Mouse (Mus musculus) layer of hippocampus, adult 2 months (tissue): ENCODE results near the gene Krtap3-2. TPM values are rescaled to one million over a fixed set of nuclear protein-coding genes. Genes with fewer than 3 reads are reported as not detected.
A peak's percentile ranks its signal among the peaks of the same experiment; 100 is the strongest.
"Not testable (repeated sequence)": the region's sequence is repeated elsewhere in the genome, so short reads cannot be mapped to it uniquely, and the experiment has no call there.

Experiments
- DNase-seq, 2 experiments: peaks; one replicate each; pipeline ENCODE4 v3.0.0; 2022; ENCODE audit warnings: low spot score in 2 of 2
- H3K27ac ChIP-seq: fragments of 200-600 bp; 2 replicates; pipeline ENCODE4 v1.8.1; 2022
- H3K4me3 ChIP-seq: fragments of 200-600 bp; 2 replicates; pipeline ENCODE4 v1.8.1; 2022; ENCODE audit warnings: mild to moderate bottlenecking
- CTCF ChIP-seq: fragments of 200-600 bp; conservative IDR thresholded peaks from 2 replicates; pipeline ENCODE4 v1.8.1; 2022; ENCODE audit warnings: antibody characterized with exemption, mild to moderate bottlenecking, moderate library complexity
- long read RNA-seq, 2 experiments: library from polyadenylated mRNA; stranded (forward); transcript quantifications; one replicate each; pipeline ENCODE4 v2.0.0; 2021; ENCODE audit warnings: borderline mapping rate in 2 of 2
- total RNA-seq, 2 experiments: library from RNA; stranded (reverse); gene quantifications; 2 replicates each; pipeline ENCODE4 v1.2.3; 2021

The Krtap3-2 gene
- total RNA-seq, result not detected
- long read RNA-seq, experiment 1, result 0 reads
- long read RNA-seq, experiment 2, result 0 reads

GRCm38 (mm10) chr11:99556753-99557152, at the start of gene Krtap3-2:
Gene Krtap3-2, minus strand, starts transcription at chr11:99556853.
- DNase-seq, result no peak
- Histone ChIP-seq H3K4me3 (no peak within 1 kb of the TSS), H3K27ac (no peak within 1 kb of the TSS)
- no peak for TF ChIP-seq CTCF

- not testable (repeated sequence) for DNase-seq, H3K27ac ChIP-seq, H3K4me3 ChIP-seq
Observed at GRCm38 (mm10) chr11:99603208-99603607, 46.6 kb upstream of the Krtap3-2 start, which contains the start of gene Gm11938. Gene Gm11938, minus strand, starts transcription at chr11:99603308.

GRCm38 (mm10) chr11:99597742-99598141, 41.1 kb upstream of the Krtap3-2 start, which contains the start of gene Krtap9-3:
Gene Krtap9-3, minus strand, starts transcription at chr11:99598105.
- H3K27ac ChIP-seq, DNase-seq, H3K4me3 ChIP-seq: not testable (repeated sequence)

GRCm38 (mm10) chr11:99590981-99591380, 34.3 kb upstream of the Krtap3-2 start, which contains the start of gene Krtap1-3:
Gene Krtap1-3, minus strand, starts transcription at chr11:99591339.
- DNase-seq, result no peak
- no peak for TF ChIP-seq CTCF
- H3K4me3 ChIP-seq, result no peak within 1 kb of the TSS
- H3K27ac ChIP-seq, result no peak within 1 kb of the TSS

- Histone ChIP-seq H3K27ac (peak overlapping the region; percentile 82), H3K4me3 (no peak overlapping the region)
- DNase-seq, result peak; percentile 59 to 64
- no peak for TF ChIP-seq CTCF
Observed at GRCm38 (mm10) chr11:99585096-99585495, 28.4 kb upstream of the Krtap3-2 start.

- no peak within 1 kb of the TSS for H3K4me3 ChIP-seq
- H3K27ac ChIP-seq, result peak within 1 kb of the TSS; percentile 82
- TF ChIP-seq CTCF, result no peak
- no peak for DNase-seq
Observed at GRCm38 (mm10) chr11:99583245-99583704, 26.6 kb upstream of the Krtap3-2 start, which contains the start of gene Krtap1-4. Gene Krtap1-4, minus strand, starts transcription at chr11:99583654.

- Histone ChIP-seq H3K4me3 (no peak overlapping the region), H3K27ac (no peak overlapping the region)
- no peak for DNase-seq
- no peak for TF ChIP-seq CTCF
Observed at GRCm38 (mm10) chr11:99581564-99581963, 24.9 kb upstream of the Krtap3-2 start.

- no peak overlapping the region for H3K4me3 ChIP-seq
- no peak overlapping the region for H3K27ac ChIP-seq
- no peak for DNase-seq
- TF ChIP-seq CTCF, result no peak
Observed at GRCm38 (mm10) chr11:99581051-99581450, 24.4 kb upstream of the Krtap3-2 start.

GRCm38 (mm10) chr11:99580636-99581035, 24.0 kb upstream of the Krtap3-2 start, which contains the start of gene Krtap1-5:
Gene Krtap1-5, minus strand, starts transcription at chr11:99581016.
- DNase-seq, result no peak
- H3K27ac ChIP-seq, result no peak within 1 kb of the TSS
- no peak within 1 kb of the TSS for H3K4me3 ChIP-seq
- no peak for TF ChIP-seq CTCF

GRCm38 (mm10) chr11:99574106-99574505, 17.5 kb upstream of the Krtap3-2 start:
- Histone ChIP-seq H3K4me3 (no peak overlapping the region), H3K27ac (no peak overlapping the region)
- peak; percentile 32 to 75 for DNase-seq
- TF ChIP-seq CTCF, result peak; percentile 97

GRCm38 (mm10) chr11:99573164-99573563, 16.5 kb upstream of the Krtap3-2 start:
- H3K4me3 ChIP-seq, result no peak overlapping the region
- no peak for TF ChIP-seq CTCF
- DNase-seq, result no peak
- H3K27ac ChIP-seq, result no peak overlapping the region

GRCm38 (mm10) chr11:99566530-99566929, 9.9 kb upstream of the Krtap3-2 start, which contains the start of gene Krtap3-1:
Gene Krtap3-1, minus strand, starts transcription at chr11:99566630.
- no peak for TF ChIP-seq CTCF
- Histone ChIP-seq H3K4me3 (no peak within 1 kb of the TSS), H3K27ac (no peak within 1 kb of the TSS)
- no peak for DNase-seq

- Histone ChIP-seq H3K4me3 (no peak overlapping the region), H3K27ac (no peak overlapping the region)
- no peak for DNase-seq
- no peak for TF ChIP-seq CTCF
Observed at GRCm38 (mm10) chr11:99562580-99562979, 5.9 kb upstream of the Krtap3-2 start.

- no peak for DNase-seq
- TF ChIP-seq CTCF, result no peak
- no peak within 1 kb of the TSS for H3K27ac ChIP-seq
- H3K4me3 ChIP-seq, result no peak within 1 kb of the TSS
Observed at GRCm38 (mm10) chr11:99559366-99559765, 2.7 kb upstream of the Krtap3-2 start, which contains the start of gene Gm11939. Gene Gm11939, minus strand, starts transcription at chr11:99559466.
